Mouse (Mus musculus): ENCODE measurements around the gene Wdr64.

Gene Wdr64

GRCm38 (mm10) chr1:175698293-175698692 is at the start of gene Wdr64:
TSS of gene Wdr64 (plus strand) at chr1:175698593.
- DNase-seq (ENCODE audit: low read depth) = no peak

- DNase-seq (ENCODE audit: low read depth) = no peak
Observed at GRCm38 (mm10) chr1:175648615-175649014, 49.8 kb upstream of the Wdr64 start.

- DNase-seq (ENCODE audit: low read depth) = no peak
Observed at GRCm38 (mm10) chr1:175659900-175660299, 38.5 kb upstream of the Wdr64 start.

DNA sequence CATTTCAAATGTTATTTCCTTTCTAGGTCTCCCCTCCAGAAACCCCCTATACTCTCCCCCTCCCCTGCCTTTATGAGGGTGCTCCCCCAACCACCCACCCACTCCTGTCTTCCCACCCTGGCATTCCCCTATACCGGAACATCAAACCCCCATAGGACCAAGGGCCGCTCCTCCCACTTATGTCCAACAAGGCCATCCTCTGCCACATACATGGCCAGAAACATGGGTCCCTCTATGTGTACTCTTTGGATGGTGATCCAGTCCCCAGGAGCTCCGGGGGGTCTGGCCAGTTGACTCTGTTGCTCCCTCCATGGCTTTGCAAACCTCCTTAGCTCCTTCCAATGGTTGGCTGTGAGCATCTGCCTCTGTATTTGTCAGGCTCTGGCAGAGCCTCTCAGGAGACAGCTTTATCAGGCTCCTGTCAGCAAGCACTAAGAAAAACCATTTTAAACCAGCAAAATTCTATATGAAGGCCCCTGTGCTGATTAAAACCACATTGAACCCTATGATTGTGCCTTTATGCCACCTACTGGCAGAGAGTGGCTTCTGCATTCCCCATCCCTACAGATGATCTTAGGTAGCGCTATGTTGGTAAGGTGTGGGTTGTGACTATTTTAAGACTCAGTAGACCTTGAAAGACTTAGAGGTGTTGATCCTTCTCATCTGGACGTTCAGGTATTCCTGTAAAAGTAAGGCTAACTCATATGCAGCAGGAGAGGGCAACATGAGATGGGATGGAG is 29.6 kb upstream of the Wdr64 start:
- peak; percentile 58 for DNase-seq (ENCODE audit: low read depth)

GRCm38 (mm10) chr1:175669456-175669855 is 28.9 kb upstream of the Wdr64 start:
- DNase-seq (ENCODE audit: low read depth) = no peak

DNA sequence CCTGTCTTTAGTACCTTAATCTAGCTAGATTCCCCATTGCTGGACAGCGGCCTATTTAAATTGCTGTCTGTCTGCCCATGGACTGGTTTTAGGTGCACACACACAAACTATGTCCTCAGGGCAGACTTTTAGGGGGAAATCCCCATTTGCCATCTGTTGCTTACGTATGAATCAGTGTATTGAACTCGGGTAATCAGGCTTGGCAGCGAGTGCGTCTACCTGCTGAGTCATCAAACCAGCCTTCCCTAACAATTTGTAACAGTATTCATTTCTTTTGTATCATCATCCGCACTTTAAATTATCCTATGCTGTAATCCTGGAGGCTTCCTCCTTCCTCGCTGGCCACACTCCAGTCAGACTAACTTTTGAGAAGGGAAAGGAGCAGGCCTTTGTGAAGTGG is 28.4 kb upstream of the Wdr64 start:
- DNase-seq (ENCODE audit: low read depth) = peak; percentile 15

GRCm38 (mm10) chr1:175671626-175672025 is 26.8 kb upstream of the Wdr64 start:
- peak; percentile 21 for DNase-seq (ENCODE audit: low read depth)

- no peak for DNase-seq (ENCODE audit: low read depth)
Observed at GRCm38 (mm10) chr1:175673563-175674325, 24.6 kb upstream of the Wdr64 start.

- DNase-seq (ENCODE audit: low read depth) = no peak
Observed at GRCm38 (mm10) chr1:175675116-175675515, 23.3 kb upstream of the Wdr64 start.

DNA sequence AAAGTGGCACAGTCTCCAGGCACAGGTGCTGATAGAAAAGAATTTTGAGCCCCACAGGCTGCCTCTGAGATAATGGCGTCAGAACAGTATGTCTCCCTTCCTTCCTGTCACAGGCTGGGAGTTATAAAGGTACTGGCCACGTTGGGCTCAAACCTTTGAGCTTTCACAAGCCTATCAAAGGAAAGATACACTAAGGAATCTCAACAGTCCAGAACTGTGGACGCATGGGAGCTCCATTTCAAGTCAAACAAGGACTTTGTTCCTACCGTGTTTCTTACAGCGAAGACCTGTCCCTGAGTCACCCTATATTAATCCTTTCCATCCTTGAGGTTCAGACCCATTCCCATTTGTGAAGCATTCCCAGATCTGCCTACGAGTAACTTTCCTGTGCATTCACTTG is 20.9 kb upstream of the Wdr64 start:
- no peak for DNase-seq (ENCODE audit: low read depth)

DNA sequence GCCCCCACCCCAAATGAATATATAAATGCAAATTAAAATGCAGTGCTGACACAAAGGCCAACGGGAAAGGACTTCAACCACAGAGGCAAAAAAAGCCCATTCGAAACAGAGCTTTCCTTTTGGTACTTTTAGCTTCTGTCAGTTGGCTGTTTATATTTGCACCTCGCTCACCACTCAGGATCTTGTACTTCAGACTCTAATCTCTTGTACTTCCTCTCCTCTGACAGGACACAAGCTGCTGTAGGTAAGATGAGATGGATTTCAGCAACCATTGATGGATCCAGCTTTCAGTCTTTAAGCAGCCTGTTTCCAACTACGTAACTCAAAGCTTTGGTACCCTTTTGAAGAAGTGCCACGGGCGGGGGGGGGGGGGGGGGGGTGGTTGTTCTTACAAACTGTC is 17.4 kb upstream of the Wdr64 start:
- no peak for DNase-seq (ENCODE audit: low read depth)

GRCm38 (mm10) chr1:175691686-175692245 is 6.6 kb upstream of the Wdr64 start:
- DNase-seq (ENCODE audit: low read depth) = no peak

GRCm38 (mm10) chr1:175692246-175692996 is 6.0 kb upstream of the Wdr64 start, which contains the start of the genes Opn3 and Chml:
TSS of gene Opn3 (minus strand) at chr1:175692776.
TSS of gene Chml (minus strand) at chr1:175692901.
- peak; percentile 100 for DNase-seq (ENCODE audit: low read depth)

DNA sequence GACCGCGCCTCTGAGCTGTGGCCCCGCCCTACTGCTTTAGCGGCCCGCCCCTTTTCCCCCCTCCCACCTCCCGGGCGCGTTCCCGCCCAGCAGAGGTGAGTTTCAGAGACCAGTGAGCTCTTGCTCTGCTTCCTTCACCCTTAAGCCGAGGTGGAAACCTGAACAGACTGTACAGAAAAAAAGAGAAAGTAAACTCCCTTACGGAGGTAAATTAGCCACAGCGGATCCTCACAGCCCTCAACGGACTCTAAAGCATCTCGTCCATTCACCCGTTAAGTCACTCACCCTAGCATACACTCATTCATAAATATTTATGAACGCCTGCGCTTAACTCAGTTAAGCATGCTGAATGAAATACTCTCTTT is 5.4 kb upstream of the Wdr64 start:
- DNase-seq (ENCODE audit: low read depth) = no peak

- peak; percentile 55 for DNase-seq (ENCODE audit: low read depth)
Observed at GRCm38 (mm10) chr1:175693429-175693960, 4.9 kb upstream of the Wdr64 start.

GRCm38 (mm10) chr1:175699375-175699774 is 982 bp downstream of the Wdr64 start:
- DNase-seq (ENCODE audit: low read depth) = no peak

- DNase-seq (ENCODE audit: low read depth) = peak; percentile 27
Observed at GRCm38 (mm10) chr1:175699796-175700195, 1.4 kb downstream of the Wdr64 start.

- DNase-seq (ENCODE audit: low read depth) = no peak
Observed at GRCm38 (mm10) chr1:175701145-175701544, 2.8 kb downstream of the Wdr64 start.

DNA sequence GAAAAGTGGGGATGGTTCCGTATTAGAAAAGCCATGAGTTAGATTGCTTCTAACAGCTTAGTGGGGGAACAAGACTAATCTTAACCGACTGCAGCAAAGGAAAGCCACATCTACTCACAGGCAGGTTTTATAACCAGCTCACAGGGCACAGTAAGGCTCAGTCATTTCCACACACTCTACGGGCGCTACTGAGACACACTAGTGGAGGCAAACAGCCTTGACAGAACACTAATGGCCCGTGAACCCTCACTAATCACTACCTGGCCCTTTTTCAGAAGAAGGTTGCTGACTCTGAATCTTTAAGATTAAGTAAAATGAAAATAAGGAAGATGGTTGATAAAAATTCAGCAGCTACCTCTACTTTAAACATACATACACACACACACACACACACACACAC is 9.2 kb downstream of the Wdr64 start:
- DNase-seq (ENCODE audit: low read depth) = no peak

DNA sequence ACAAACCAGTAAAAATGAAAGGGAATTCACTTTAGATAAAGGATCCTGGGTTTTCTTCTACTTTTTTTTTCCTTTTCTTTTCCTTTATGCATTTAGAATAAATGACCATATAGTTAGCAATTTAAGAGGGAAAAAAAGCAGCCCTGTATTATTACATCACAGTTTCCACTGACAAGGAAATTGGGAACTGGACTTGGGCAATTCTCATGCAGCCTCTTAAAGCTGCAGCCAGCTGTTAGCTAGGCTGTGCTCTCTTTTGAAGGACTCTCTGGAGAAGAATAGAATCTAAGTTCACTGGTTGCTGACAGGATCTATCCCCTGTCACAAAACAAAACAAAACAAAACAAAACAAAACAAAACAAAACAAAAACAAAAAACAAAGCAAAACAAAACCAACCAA is 9.6 kb downstream of the Wdr64 start:
- DNase-seq (ENCODE audit: low read depth) = no peak

DNA sequence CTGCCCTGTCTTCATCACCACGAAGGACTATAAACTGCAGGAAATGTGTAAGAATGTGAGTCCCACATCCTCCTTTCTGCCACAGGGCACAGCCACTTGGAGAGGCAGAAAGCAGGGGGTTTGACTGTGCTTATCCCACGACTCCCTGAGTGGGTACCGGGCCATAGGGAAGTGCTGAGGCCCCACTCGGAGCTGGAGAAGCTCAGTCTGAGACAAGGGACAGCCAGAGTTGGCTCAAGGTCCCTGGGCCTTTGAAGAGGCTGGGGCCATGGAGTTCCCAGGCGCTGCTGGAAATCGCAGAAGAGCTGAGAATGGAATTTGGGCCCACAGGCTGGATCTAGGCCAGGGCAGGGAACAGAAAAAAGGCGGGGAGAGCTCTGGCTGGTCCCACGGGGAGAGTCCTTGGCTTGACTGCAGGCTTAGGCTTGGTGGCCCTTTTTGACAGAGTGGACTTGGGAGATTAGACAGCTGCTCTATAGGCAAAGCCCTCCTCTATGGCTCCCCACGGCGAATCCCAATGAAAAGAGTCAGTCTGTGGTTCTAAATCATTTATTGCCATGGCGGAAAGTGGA is 14.0 kb downstream of the Wdr64 start:
- no peak for DNase-seq (ENCODE audit: low read depth)

DNA sequence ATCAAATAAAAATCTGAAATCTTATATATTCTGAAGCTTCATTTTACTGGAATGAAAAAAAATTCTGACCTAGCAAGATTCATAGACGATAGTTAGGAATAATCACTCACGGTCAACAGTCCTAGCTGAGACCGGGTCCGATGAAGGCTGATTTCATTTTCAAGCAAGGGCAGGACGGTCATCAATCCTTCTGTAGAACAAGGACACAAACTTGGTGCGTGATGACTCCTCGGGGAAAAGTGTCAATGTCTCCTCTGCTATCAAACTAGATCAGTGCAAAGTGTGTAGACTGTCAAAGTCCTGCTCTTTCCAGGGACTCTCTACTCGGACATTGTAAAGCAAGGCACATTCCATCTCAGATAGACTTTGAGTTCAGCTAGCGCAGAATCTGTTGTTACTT is 18.4 kb downstream of the Wdr64 start:
- DNase-seq (ENCODE audit: low read depth) = no peak

All from induced T-regulatory cell, adult 2 months (primary cell).